Mouse (Mus musculus) forebrain, embryonic 11.5 days (tissue): ENCODE data around the gene Scimp. TPM values are rescaled to one million over a fixed set of nuclear protein-coding genes. Genes with fewer than 3 reads are reported as not detected.

Experiments used
- ATAC-seq: fragments of 200-750 bp; cut with Nextera tagmentation; replicated peaks from 2 replicates; pipeline ENCODE4 v1.8.0; 2017; ENCODE audit warnings: moderate TSS enrichment; ENCODE audit not compliant: low FRiP score
- DNase-seq: peaks from one replicate; pipeline ENCODE4 v3.0.0-alpha.2; 2017; ENCODE audit warnings: low spot score
- H3K27ac ChIP-seq: fragments of 300-500 bp; sonication (generic); 2 replicates; pipeline ENCODE4 v1.5.1; 2014; ENCODE audit warnings: low read depth, low read length
- H3K27me3 ChIP-seq: fragments of 300-500 bp; sonication (generic); 2 replicates; pipeline ENCODE4 v1.6.1; 2014; ENCODE audit warnings: mild to moderate bottlenecking, low read length, mixed read lengths; ENCODE audit not compliant: control insufficient read depth, insufficient read depth
- H3K36me3 ChIP-seq: fragments of 300-500 bp; sonication (generic); 2 replicates; pipeline ENCODE4 v1.6.1; 2014; ENCODE audit warnings: mild to moderate bottlenecking, low read length, moderate library complexity, mixed read lengths; ENCODE audit not compliant: control insufficient read depth, insufficient read depth
- H3K4me1 ChIP-seq: fragments of 300-500 bp; sonication (generic); replicated peaks from 2 replicates; pipeline ENCODE4 v1.6.1; 2014; ENCODE audit warnings: low read length, mixed read lengths; ENCODE audit not compliant: control insufficient read depth, insufficient read depth
- H3K4me2 ChIP-seq: fragments of 300-500 bp; sonication (generic); 2 replicates; pipeline ENCODE4 v1.6.1; 2014; ENCODE audit warnings: low read depth, mild to moderate bottlenecking, low read length, moderate library complexity, mixed read lengths; ENCODE audit not compliant: severe bottlenecking
- H3K4me3 ChIP-seq: fragments of 300-500 bp; sonication (generic); 2 replicates; pipeline ENCODE4 v1.5.1; 2014; ENCODE audit warnings: low read depth, low read length
- H3K9ac ChIP-seq: fragments of 300-500 bp; sonication (generic); 2 replicates; pipeline ENCODE4 v1.6.1; 2014; ENCODE audit warnings: low read length
- H3K9me3 ChIP-seq: fragments of 300-500 bp; sonication (generic); 2 replicates; pipeline ENCODE4 v1.6.1; 2016; ENCODE audit warnings: low read length, mixed read lengths; ENCODE audit not compliant: control insufficient read depth
- WGBS: fragments of 180-500 bp; shearing (Covaris S2); extraction: QIAGEN DNeasy Blood & Tissue Kit; methylation state at CpG from one replicate; pipeline ENCODE4 v1.1.7; 2014; 5-methylcytosine and 5-hydroxymethylcytosine counted together
- polyA plus RNA-seq: library from polyadenylated mRNA; unstranded; fragments of >200 nt; fragmentation: Nextera tagmentation; extraction: Ambion mirVana; gene quantifications from 2 replicates; pipeline ENCODE4 v1.2.1, GENCODE M21; 2014

Scimp gene
- polyA plus RNA-seq: not detected in 2 replicates

GRCm38 (mm10) chr11:70812365-70812764 lies at the start of gene Scimp:
TSS of gene Scimp (minus strand) at chr11:70812586.
- ATAC-seq (no peak), DNase-seq (no peak)
- H3K9ac ChIP-seq: no peak within 1 kb of the TSS
- H3K4me3 ChIP-seq: no peak within 1 kb of the TSS
- no peak within 1 kb of the TSS for H3K27ac ChIP-seq
- no peak within 1 kb of the TSS for H3K4me2 ChIP-seq
- no peaks in the 10 kb centered on the region for H3K4me1 ChIP-seq
- H3K27me3 ChIP-seq: no peaks in the 10 kb centered on the region
- H3K9me3 ChIP-seq: no peaks in the 10 kb centered on the region
- 88% methylated on average over 7 of the region's 7 CpGs for WGBS
- no peaks in the 10 kb centered on the region for H3K36me3 ChIP-seq

GRCm38 (mm10) chr11:70860371-70860770 lies 48.0 kb upstream of the Scimp start:
- no peak overlapping the region for H3K4me2 ChIP-seq
- ATAC-seq (no peak), DNase-seq (no peak)
- no peaks in the 10 kb centered on the region for H3K36me3 ChIP-seq
- no peak overlapping the region for H3K4me3 ChIP-seq
- H3K27ac ChIP-seq: no peak overlapping the region
- no peak overlapping the region for H3K9ac ChIP-seq
- H3K27me3 ChIP-seq: no peaks in the 10 kb centered on the region
- WGBS: 95% methylated on average over 1 of the region's 1 CpGs
- no peaks in the 10 kb centered on the region for H3K4me1 ChIP-seq
- H3K9me3 ChIP-seq: no peaks in the 10 kb centered on the region

GRCm38 (mm10) chr11:70846029-70846428 lies 33.6 kb upstream of the Scimp start:
- Histone ChIP-seq H3K27me3 (no peaks in the 10 kb centered on the region), H3K4me1 (no peaks in the 10 kb centered on the region; the same call in 1 of the 2 replicates), H3K36me3 (no peaks in the 10 kb centered on the region), H3K4me2 (peak overlapping the region; percentile 40), H3K9ac (no peak overlapping the region), H3K4me3 (peak overlapping the region; percentile 97), H3K9me3 (no peaks in the 10 kb centered on the region), H3K27ac (no peak overlapping the region)
- WGBS: 58% methylated on average over 2 of the region's 2 CpGs
- no peak for ATAC-seq
- no peak for DNase-seq

- 6% methylated on average over 19 of the region's 19 CpGs for WGBS
- peak overlapping the region; percentile 40 for H3K4me2 ChIP-seq
- H3K4me3 ChIP-seq: peak overlapping the region; percentile 97
- DNase-seq: no peak
- no peaks in the 10 kb centered on the region for H3K9me3 ChIP-seq
- no peak for ATAC-seq
- no peaks in the 10 kb centered on the region; the same call in 1 of the 2 replicates for H3K4me1 ChIP-seq
- no peak overlapping the region for H3K27ac ChIP-seq
- no peaks in the 10 kb centered on the region for H3K36me3 ChIP-seq
- no peaks in the 10 kb centered on the region for H3K27me3 ChIP-seq
- H3K9ac ChIP-seq: peak overlapping the region; percentile 89
These were observed 33.1 kb upstream of the Scimp start for GRCm38 (mm10) chr11:70845457-70845978.

- Histone ChIP-seq H3K36me3 (no peaks in the 10 kb centered on the region), H3K4me3 (peak within 1 kb of the TSS; percentile 97), H3K9me3 (no peaks in the 10 kb centered on the region), H3K4me1 (no peaks in the 10 kb centered on the region; the same call in 1 of the 2 replicates), H3K27ac (peak within 1 kb of the TSS; percentile 60), H3K27me3 (no peaks in the 10 kb centered on the region), H3K4me2 (peak within 1 kb of the TSS; percentile 40), H3K9ac (peak within 1 kb of the TSS; percentile 89)
- DNase-seq (peak; percentile 99), ATAC-seq (peak; percentile 96)
- under 1% methylated on average over 67 of the region's 88 CpGs for whole genome bisulfite sequencing
These were observed 32.4 kb upstream of the Scimp start, which contains the start of gene Rabep1 for GRCm38 (mm10) chr11:70844559-70845456. TSS of gene Rabep1 (plus strand) at chr11:70844778.

GRCm38 (mm10) chr11:70843701-70844551 lies 31.5 kb upstream of the Scimp start:
- no peak overlapping the region for H3K27ac ChIP-seq
- peak; percentile 50 for DNase-seq
- 14% methylated on average over 12 of the region's 12 CpGs for WGBS

GRCm38 (mm10) chr11:70842983-70843382 lies 30.6 kb upstream of the Scimp start:
- no peaks in the 10 kb centered on the region; the same call in 1 of the 2 replicates for H3K4me1 ChIP-seq
- H3K9ac ChIP-seq: no peak overlapping the region
- DNase-seq (no peak), ATAC-seq (no peak)
- H3K36me3 ChIP-seq: no peaks in the 10 kb centered on the region
- H3K4me3 ChIP-seq: no peak overlapping the region
- H3K4me2 ChIP-seq: no peak overlapping the region
- no peak overlapping the region for H3K27ac ChIP-seq
- H3K27me3 ChIP-seq: no peaks in the 10 kb centered on the region
- no peaks in the 10 kb centered on the region for H3K9me3 ChIP-seq
- 73% methylated on average over 4 of the region's 4 CpGs for WGBS

More at GRCm38 (mm10) chr11:70843701-70844551, 31.5 kb upstream of the Scimp start:
- peak; percentile 11; the same call in 1 of the 2 replicates for ATAC-seq
- Histone ChIP-seq H3K36me3 (no peaks in the 10 kb centered on the region), H3K4me3 (peak overlapping the region; percentile 97), H3K4me2 (peak overlapping the region; percentile 40), H3K4me1 (no peaks in the 10 kb centered on the region; the same call in 1 of the 2 replicates), H3K9ac (peak overlapping the region; percentile 89), H3K9me3 (no peaks in the 10 kb centered on the region), H3K27me3 (no peaks in the 10 kb centered on the region)

- no peak overlapping the region for H3K27ac ChIP-seq
- H3K9ac ChIP-seq: no peak overlapping the region
- no peak overlapping the region for H3K4me3 ChIP-seq
- H3K9me3 ChIP-seq: 0 out of 2 replicates have a peak, but pooled peaks cover 3% of the 10 kb centered on the region
- ATAC-seq: no peak
- no peaks in the 10 kb centered on the region for H3K4me1 ChIP-seq
- no peaks in the 10 kb centered on the region for H3K27me3 ChIP-seq
- H3K4me2 ChIP-seq: no peak overlapping the region
- DNase-seq: no peak
- 65% methylated on average over 2 of the region's 2 CpGs for WGBS
- H3K36me3 ChIP-seq: no peaks in the 10 kb centered on the region
These were observed 26.2 kb upstream of the Scimp start for GRCm38 (mm10) chr11:70838610-70839009.
